Mouse (Mus musculus) R1 (cell line): ENCODE measurements around the gene Wasf3.
"Not testable (repeated sequence)": the region's sequence is repeated elsewhere in the genome, so short reads cannot be mapped to it uniquely, and the experiment has no call there.

Experiments
- DNase-seq: peaks from one replicate; pipeline ENCODE4 v3.0.0-alpha.2; 2018; ENCODE audit warnings: low read depth, low spot score

The Wasf3 gene

GRCm38 (mm10) chr5:146446633-146447032 lies 61.8 kb downstream of the Wasf3 start:
- no peak for DNase-seq

GRCm38 (mm10) chr5:146451592-146452254 lies 66.9 kb downstream of the Wasf3 start:
- no peak for DNase-seq

GRCm38 (mm10) chr5:146453556-146453955 lies 68.8 kb downstream of the Wasf3 start:
- no peak for DNase-seq

- no peak for DNase-seq
Observed at GRCm38 (mm10) chr5:146461612-146462011, 76.8 kb downstream of the Wasf3 start.

- DNase-seq: no peak
Observed at GRCm38 (mm10) chr5:146466663-146467062, 81.9 kb downstream of the Wasf3 start.

- no peak for DNase-seq
Observed at GRCm38 (mm10) chr5:146468311-146468710, 83.5 kb downstream of the Wasf3 start.

GRCm38 (mm10) chr5:146470821-146471220 lies 86.0 kb downstream of the Wasf3 start:
- DNase-seq: no peak

- no peak for DNase-seq
Observed at GRCm38 (mm10) chr5:146471311-146471710, 86.5 kb downstream of the Wasf3 start.

- DNase-seq: no peak
Observed at GRCm38 (mm10) chr5:146471821-146472220, 87.0 kb downstream of the Wasf3 start.

- not testable (repeated sequence) for DNase-seq
Observed at GRCm38 (mm10) chr5:146479564-146479963, 94.8 kb downstream of the Wasf3 start.

GRCm38 (mm10) chr5:146481665-146482064 lies 96.9 kb downstream of the Wasf3 start, which contains the start of gene Gm6408:
Gm6408 (plus strand) TSS chr5:146481965.
- DNase-seq: not testable (repeated sequence)

- not testable (repeated sequence) for DNase-seq
Observed at GRCm38 (mm10) chr5:146488959-146489358, 104.2 kb downstream of the Wasf3 start.

- not testable (repeated sequence) for DNase-seq
Observed at GRCm38 (mm10) chr5:146491063-146491462, 106.3 kb downstream of the Wasf3 start, which contains the start of gene Gm6370. Gm6370 (plus strand) TSS chr5:146491363.

- DNase-seq: not testable (repeated sequence)
Observed at GRCm38 (mm10) chr5:146502099-146502498, 117.3 kb downstream of the Wasf3 start, which contains the start of gene 4930449I24Rik. 4930449I24Rik (plus strand) TSS chr5:146502399.

GRCm38 (mm10) chr5:146513823-146514222 lies 129.0 kb downstream of the Wasf3 start, which contains the start of gene Gm3402:
Gm3402 (plus strand) TSS chr5:146514123.
- DNase-seq: not testable (repeated sequence)
